Mouse (Mus musculus) CH12.LX (cell line): ENCODE results near the gene Tead1. TPM values are rescaled to one million over a fixed set of nuclear protein-coding genes. Genes with fewer than 3 reads are reported as not detected.

ENCODE experiments used
- DNase-seq: peaks from one replicate; pipeline ENCODE4 v3.0.0-alpha.2; 2013; ENCODE audit errors: extremely low read depth
- H3K27ac ChIP-seq: 2 replicates; pipeline ENCODE4 v1.5.1; 2012; ENCODE audit warnings: low read depth, mild to moderate bottlenecking, control low read depth, moderate library complexity; ENCODE audit not compliant: insufficient read depth
- H3K27me3 ChIP-seq: replicated peaks from 2 replicates; pipeline ENCODE3; 2012; ENCODE audit warnings: inconsistent platforms
- H3K36me3 ChIP-seq, 2 experiments: replicated peaks in 1 of 2; 2 replicates each; pipeline versions ENCODE3 to v1.6.1; 2012; ENCODE audit warnings: inconsistent platforms in 1 of 2, low read length in 1 of 2, mild to moderate bottlenecking in 1 of 2, mixed read lengths in 1 of 2, moderate library complexity in 1 of 2; ENCODE audit not compliant: control insufficient read depth in 1 of 2, insufficient read depth in 1 of 2
- H3K4me1 ChIP-seq, 2 experiments: 2 replicates each; pipeline ENCODE4 v1.6.1; 2012; ENCODE audit warnings: inconsistent platforms in 1 of 2, moderate library complexity in 1 of 2; ENCODE audit not compliant: insufficient read depth in 2 of 2, control insufficient read depth in 1 of 2
- H3K4me2 ChIP-seq: 2 replicates; pipeline ENCODE4 v1.6.1; 2012; ENCODE audit warnings: low read depth, mild to moderate bottlenecking, control low read depth; ENCODE audit not compliant: poor library complexity, insufficient read depth, severe bottlenecking
- H3K4me3 ChIP-seq, 3 experiments: fragments of 150-350 bp in 1 of 3; sonication (generic) in 1 of 3; replicated peaks in 1 of 3; 2 replicates each; pipeline versions ENCODE3 to v1.5.1; 2011 to 2012; ENCODE audit warnings: low read depth in 2 of 3, low read length in 2 of 3, mild to moderate bottlenecking in 2 of 3, moderate library complexity in 2 of 3, control low read depth in 1 of 3, improper control_type of control experiment in 1 of 3, inconsistent platforms in 1 of 3, mixed read lengths in 1 of 3; ENCODE audit not compliant: poor library complexity in 1 of 3
- H3K79me2 ChIP-seq: replicated peaks from 2 replicates; pipeline ENCODE4 v1.6.1; 2012; ENCODE audit warnings: mild to moderate bottlenecking, moderate library complexity; ENCODE audit not compliant: control insufficient read depth, poor library complexity, insufficient read depth, severe bottlenecking; ENCODE audit errors: extremely low read depth
- H3K9ac ChIP-seq: 2 replicates; pipeline ENCODE4 v1.6.1; 2012; ENCODE audit warnings: low read depth, mild to moderate bottlenecking, control low read depth, moderate library complexity; ENCODE audit not compliant: insufficient read depth
- H3K9me3 ChIP-seq: replicated peaks from 2 replicates; pipeline ENCODE3; 2012; ENCODE audit warnings: low read length, inconsistent platforms, mixed read lengths
- CHD2 ChIP-seq: IDR thresholded peaks from 2 replicates; pipeline ENCODE4 v1.6.1; 2011; ENCODE audit warnings: low read length, improper control_type of control experiment
- CTCF ChIP-seq, 2 experiments: IDR thresholded peaks in 1 of 2; conservative IDR thresholded peaks in 1 of 2; 2 replicates each; pipeline ENCODE4 v1.5.1; 2011 to 2012; ENCODE audit warnings: low read depth in 2 of 2, low read length in 2 of 2, improper control_type of control experiment in 1 of 2, inconsistent platforms in 1 of 2, mild to moderate bottlenecking in 1 of 2, moderate library complexity in 1 of 2
- E2F4 ChIP-seq: IDR thresholded peaks from 2 replicates; pipeline ENCODE4 v1.6.1; 2011; ENCODE audit warnings: low read depth, low read length, improper control_type of control experiment; ENCODE audit not compliant: insufficient replicate concordance
- ELF1 ChIP-seq: IDR thresholded peaks from 2 replicates; pipeline ENCODE4 v1.6.1; 2014; ENCODE audit warnings: low read depth, mild to moderate bottlenecking, inconsistent platforms, low read length, improper control_type of control experiment
- JUN ChIP-seq: IDR thresholded peaks from 2 replicates; pipeline ENCODE4 v1.6.1; 2011; ENCODE audit warnings: low read depth, mild to moderate bottlenecking, low read length, improper control_type of control experiment, moderate library complexity; ENCODE audit not compliant: insufficient read depth
- MAFK ChIP-seq: IDR thresholded peaks from 2 replicates; pipeline ENCODE4 v1.6.1; 2011; ENCODE audit warnings: low read length, improper control_type of control experiment; ENCODE audit not compliant: insufficient replicate concordance
- MAX ChIP-seq: IDR thresholded peaks from 2 replicates; pipeline ENCODE4 v1.6.1; 2011; ENCODE audit warnings: low read length, improper control_type of control experiment
- MEF2A ChIP-seq: IDR thresholded peaks from 2 replicates; pipeline ENCODE4 v1.6.1; 2014; ENCODE audit warnings: low read depth, mild to moderate bottlenecking, inconsistent platforms, low read length, improper control_type of control experiment, borderline replicate concordance
- RAD21 ChIP-seq: IDR thresholded peaks from 2 replicates; pipeline ENCODE4 v1.6.1; 2011; ENCODE audit warnings: low read depth, mild to moderate bottlenecking, low read length, improper control_type of control experiment, moderate library complexity
- SMC3 ChIP-seq: IDR thresholded peaks from 2 replicates; pipeline ENCODE4 v1.6.1; 2011; ENCODE audit warnings: low read depth, low read length, improper control_type of control experiment
- TBP ChIP-seq: conservative IDR thresholded peaks from 2 replicates; pipeline ENCODE4 v1.6.1; 2011; ENCODE audit warnings: low read depth, low read length, improper control_type of control experiment
- UBTF ChIP-seq: IDR thresholded peaks from 2 replicates; pipeline ENCODE4 v1.6.1; 2012; ENCODE audit warnings: low read depth, mild to moderate bottlenecking, inconsistent platforms, low read length, improper control_type of control experiment, moderate library complexity
- ZKSCAN1 ChIP-seq: IDR thresholded peaks from 2 replicates; pipeline ENCODE4 v1.6.1; 2012; ENCODE audit warnings: low read depth, inconsistent platforms, low read length, improper control_type of control experiment, borderline replicate concordance
- ZMIZ1 ChIP-seq: IDR thresholded peaks from 2 replicates; pipeline ENCODE4 v1.6.1; 2012; ENCODE audit warnings: low read depth, mild to moderate bottlenecking, inconsistent platforms, low read length, improper control_type of control experiment
- dilution Hi-C: fragments of 300-500 bp; cut with MboI; formaldehyde crosslinking; loops from 2 replicates; pipeline ENCODE4 v1.14.3; 2020; ENCODE audit warnings: low sequenced_read_pairs; ENCODE audit not compliant: extremely low pct_unique_long_range_greater_than_20kb, extremely low pct_ligation_motif_present
- in situ Hi-C: fragments of 300-500 bp; cut with MboI; formaldehyde crosslinking; loops from 3 replicates; pipeline ENCODE4 v1.14.3; 2019; ENCODE audit warnings: low sequenced_read_pairs, low pct_ligation_motif_present, low pct_unique_long_range_greater_than_20kb, mixed read lengths
- polyA plus RNA-seq: library from polyadenylated mRNA; unstranded; fragments of >175 nt; gene quantifications from 2 replicates; pipeline ENCODE4 v1.2.1, GENCODE M21; 2012; ENCODE audit warnings: low read depth; ENCODE audit not compliant: insufficient read length
- total RNA-seq, 2 experiments: library from RNA; depleted of rRNA; stranded (reverse); fragments of 300-350 nt in 1 of 2; fragments of >200 nt in 1 of 2; gene quantifications; 2 replicates each; pipeline ENCODE4 v1.2.3; 2012 to 2014

Tead1 gene
- total and polyA plus RNA-seq, 3 experiments = not detected

GRCm38 (mm10) chr7:112865739-112866138, 186.6 kb downstream of the Tead1 start:
- no peak overlapping the region for H3K4me3 ChIP-seq
- H3K27me3 ChIP-seq = peaks cover 5% of the 10 kb centered on the region
- no peaks in the 10 kb centered on the region for H3K36me3 ChIP-seq
- in situ Hi-C loops (loop anchor here (5.0 to 10.0 kb wide), 2 partner anchors 398 to 461 kb away; no protein-coding TSS in a partner anchor), dilution Hi-C loops (no loop called here)
- no peaks in the 10 kb centered on the region for H3K4me1 ChIP-seq
- H3K79me2 ChIP-seq = no peaks in the 10 kb centered on the region
- peak; percentile 62 for DNase-seq
- no peak overlapping the region for H3K4me2 ChIP-seq
- no peak overlapping the region for H3K27ac ChIP-seq
- H3K9me3 ChIP-seq = no peaks in the 10 kb centered on the region
- TF ChIP-seq CTCF (conservative IDR thresholded peaks at IDR 0.05 in 1 of 2, IDR thresholded peaks at IDR 0.05 in 1 of 2; ENCODE audit: low read depth in 2 of 2, low read length in 2 of 2) (peak; percentile 67 to 79), ELF1 (no peak), SMC3 (peak; percentile 73), RAD21 (peak; percentile 58)
- no peak overlapping the region for H3K9ac ChIP-seq

GRCm38 (mm10) chr7:112868551-112869465, 189.7 kb downstream of the Tead1 start:
- Histone ChIP-seq H3K36me3 (no peaks in the 10 kb centered on the region), H3K9me3 (no peaks in the 10 kb centered on the region), H3K79me2 (no peaks in the 10 kb centered on the region), H3K9ac (no peak overlapping the region), H3K4me1 (no peaks in the 10 kb centered on the region), H3K4me3 (no peak overlapping the region), H3K27ac (no peak overlapping the region), H3K27me3 (no peaks in the 10 kb centered on the region), H3K4me2 (no peak overlapping the region)
- peak; percentile 51 for DNase-seq
- dilution Hi-C loops (no loop called here), in situ Hi-C loops (loop anchor here (5.0 to 10.0 kb wide), 2 partner anchors 402 to 464 kb away; no protein-coding TSS in a partner anchor)
- TF ChIP-seq MAFK = no peak
- TF ChIP-seq JUN = no peak
- TF ChIP-seq TBP = no peak
- TF ChIP-seq ELF1 = no peak
- TF ChIP-seq SMC3 = peak; percentile 49
- peak; percentile 72 for TF ChIP-seq RAD21
- TF ChIP-seq ZKSCAN1 = no peak
- TF ChIP-seq MAX = no peak
- no peak for TF ChIP-seq CHD2
- no peak for TF ChIP-seq E2F4
- no peak for TF ChIP-seq UBTF
- TF ChIP-seq ZMIZ1 = no peak
- TF ChIP-seq MEF2A = no peak
- TF ChIP-seq CTCF (conservative IDR thresholded peaks at IDR 0.05 in 1 of 2, IDR thresholded peaks at IDR 0.05 in 1 of 2; ENCODE audit: low read depth in 2 of 2, low read length in 2 of 2) = peak; percentile 41 to 70
